Mouse (Mus musculus) limb, embryonic 13.5 days (tissue): ENCODE measurements at regions not wholly inside any gene's neighbourhood (a gene's known extent, or its start where the extent isn't known, plus 50 kb on each side); places are given as distances from the start of the nearest gene placed in this dataset.
A peak's percentile ranks its signal among the peaks of the same experiment; 100 is the strongest.
"Not testable (repeated sequence)": the region's sequence is repeated elsewhere in the genome, so short reads cannot be mapped to it uniquely, and the experiment has no call there.

Experiments used
- ATAC-seq: fragments of 200-750 bp; cut with Nextera tagmentation; 2 replicates; pipeline ENCODE4 v1.8.0; 2017; ENCODE audit warnings: low read depth, moderate number of reproducible peaks, moderate TSS enrichment; ENCODE audit not compliant: low FRiP score
- H3K27ac ChIP-seq: fragments of 300-500 bp; sonication (generic); 2 replicates; pipeline ENCODE4 v1.5.1; 2015; ENCODE audit warnings: inconsistent platforms, mild to moderate bottlenecking, moderate library complexity
- H3K27me3 ChIP-seq: fragments of 300-500 bp; sonication (generic); 2 replicates; pipeline ENCODE4 v1.6.1; 2015; ENCODE audit warnings: mild to moderate bottlenecking, inconsistent platforms
- H3K36me3 ChIP-seq: fragments of 300-500 bp; sonication (generic); 2 replicates; pipeline ENCODE4 v1.6.1; 2015; ENCODE audit warnings: inconsistent platforms, mild to moderate bottlenecking, moderate library complexity
- H3K4me1 ChIP-seq: fragments of 300-500 bp; sonication (generic); 2 replicates; pipeline ENCODE4 v1.6.1; 2015; ENCODE audit warnings: inconsistent platforms
- H3K4me2 ChIP-seq: fragments of 300-500 bp; sonication (generic); replicated peaks from 2 replicates; pipeline ENCODE4 v1.6.1; 2015; ENCODE audit warnings: inconsistent platforms, mild to moderate bottlenecking, moderate library complexity
- H3K4me3 ChIP-seq: fragments of 300-500 bp; sonication (generic); 2 replicates; pipeline ENCODE4 v1.5.1; 2015; ENCODE audit warnings: moderate library complexity, mild to moderate bottlenecking, inconsistent platforms
- H3K9ac ChIP-seq: fragments of 300-500 bp; sonication (generic); 2 replicates; pipeline ENCODE4 v1.6.1; 2015; ENCODE audit warnings: mild to moderate bottlenecking, inconsistent platforms
- H3K9me3 ChIP-seq: fragments of 300-500 bp; sonication (generic); 2 replicates; pipeline ENCODE4 v1.6.1; 2016; ENCODE audit warnings: inconsistent platforms
- WGBS: fragments of 180-500 bp; shearing (Covaris S2); methylation state at CpG from one replicate; pipeline ENCODE4 v1.1.7; 2015; 5-methylcytosine and 5-hydroxymethylcytosine counted together

GRCm38 (mm10) chr6:109182878-109183277 is 354.4 kb downstream of the Edem1 start:
- WGBS: 49% methylated on average over 3 of the region's 3 CpGs
- ATAC-seq: peak; percentile 54; the same call in 1 of the 2 replicates
- H3K9ac ChIP-seq: no peak overlapping the region

GRCm38 (mm10) chr6:109193061-109193460 is 364.6 kb downstream of the Edem1 start:
- not testable (repeated sequence) for H3K9ac ChIP-seq, H3K27me3 ChIP-seq, H3K4me2 ChIP-seq, H3K4me3 ChIP-seq, H3K27ac ChIP-seq, H3K4me1 ChIP-seq, H3K36me3 ChIP-seq, H3K9me3 ChIP-seq, ATAC-seq
- 79% methylated on average over 2 of the region's 2 CpGs for WGBS

More at GRCm38 (mm10) chr6:109182878-109183277, 354.4 kb downstream of the Edem1 start:
- Histone ChIP-seq H3K27me3 (no peaks in the 10 kb centered on the region), H3K4me3 (no peak overlapping the region), H3K4me1 (no peaks in the 10 kb centered on the region), H3K27ac (no peak overlapping the region), H3K4me2 (no peak overlapping the region), H3K9me3 (no peaks in the 10 kb centered on the region), H3K36me3 (no peaks in the 10 kb centered on the region)

- H3K27ac ChIP-seq: no peak overlapping the region
- H3K9me3 ChIP-seq: no peaks in the 10 kb centered on the region
- H3K27me3 ChIP-seq: no peaks in the 10 kb centered on the region
- H3K4me3 ChIP-seq: no peak overlapping the region
- no peaks in the 10 kb centered on the region for H3K36me3 ChIP-seq
- no peak overlapping the region for H3K9ac ChIP-seq
- H3K4me2 ChIP-seq: no peak overlapping the region
- 90% methylated on average over 3 of the region's 3 CpGs for WGBS
- no peaks in the 10 kb centered on the region for H3K4me1 ChIP-seq
- ATAC-seq: no peak
Observed at GRCm38 (mm10) chr6:109193603-109194002, 365.2 kb downstream of the Edem1 start.

GRCm38 (mm10) chr6:109209699-109210098 is 381.3 kb downstream of the Edem1 start:
- Histone ChIP-seq H3K27ac (no peak overlapping the region), H3K9me3 (no peaks in the 10 kb centered on the region), H3K9ac (no peak overlapping the region), H3K4me2 (no peak overlapping the region), H3K36me3 (no peaks in the 10 kb centered on the region), H3K4me3 (no peak overlapping the region), H3K27me3 (no peaks in the 10 kb centered on the region), H3K4me1 (no peaks in the 10 kb centered on the region)
- ATAC-seq: no peak
- 55% methylated on average over 2 of the region's 2 CpGs for WGBS

- H3K4me3 ChIP-seq: no peak overlapping the region
- H3K27me3 ChIP-seq: no peaks in the 10 kb centered on the region
- no peak overlapping the region for H3K9ac ChIP-seq
- no peaks in the 10 kb centered on the region for H3K9me3 ChIP-seq
- no peak for ATAC-seq
- H3K36me3 ChIP-seq: no peaks in the 10 kb centered on the region
- no peak overlapping the region for H3K27ac ChIP-seq
- H3K4me1 ChIP-seq: no peaks in the 10 kb centered on the region
- WGBS: 93% methylated on average over 6 of the region's 6 CpGs
- no peak overlapping the region for H3K4me2 ChIP-seq
Observed at GRCm38 (mm10) chr6:109230391-109230790, 401.9 kb downstream of the Edem1 start.

- 79% methylated on average over 3 of the region's 3 CpGs for WGBS
- ATAC-seq: no peak
Observed at GRCm38 (mm10) chr6:109233426-109233825, 405.0 kb downstream of the Edem1 start.

GRCm38 (mm10) chr6:109245666-109246065 is 417.2 kb downstream of the Edem1 start:
- WGBS: 71% methylated on average over 2 of the region's 2 CpGs
- Histone ChIP-seq H3K4me1 (no peaks in the 10 kb centered on the region), H3K9ac (no peak overlapping the region), H3K27ac (no peak overlapping the region), H3K27me3 (no peaks in the 10 kb centered on the region), H3K4me3 (no peak overlapping the region), H3K9me3 (no peaks in the 10 kb centered on the region), H3K36me3 (no peaks in the 10 kb centered on the region), H3K4me2 (no peak overlapping the region)
- ATAC-seq: no peak

More at GRCm38 (mm10) chr6:109233426-109233825, 405.0 kb downstream of the Edem1 start:
- H3K9ac ChIP-seq: no peak overlapping the region
- no peak overlapping the region for H3K27ac ChIP-seq
- H3K9me3 ChIP-seq: no peaks in the 10 kb centered on the region
- H3K36me3 ChIP-seq: no peaks in the 10 kb centered on the region
- H3K4me2 ChIP-seq: no peak overlapping the region
- no peaks in the 10 kb centered on the region for H3K4me1 ChIP-seq
- no peaks in the 10 kb centered on the region for H3K27me3 ChIP-seq
- H3K4me3 ChIP-seq: no peak overlapping the region

GRCm38 (mm10) chr6:109246510-109246909 is 418.1 kb downstream of the Edem1 start:
- H3K4me3 ChIP-seq, H3K4me2 ChIP-seq, H3K4me1 ChIP-seq, H3K27me3 ChIP-seq, ATAC-seq, H3K9me3 ChIP-seq, H3K9ac ChIP-seq, H3K36me3 ChIP-seq, H3K27ac ChIP-seq: not testable (repeated sequence)
- 49% methylated on average over 2 of the region's 2 CpGs for whole genome bisulfite sequencing
